Mouse (Mus musculus): ENCODE results near the gene Dscam.

Dscam gene

DNA sequence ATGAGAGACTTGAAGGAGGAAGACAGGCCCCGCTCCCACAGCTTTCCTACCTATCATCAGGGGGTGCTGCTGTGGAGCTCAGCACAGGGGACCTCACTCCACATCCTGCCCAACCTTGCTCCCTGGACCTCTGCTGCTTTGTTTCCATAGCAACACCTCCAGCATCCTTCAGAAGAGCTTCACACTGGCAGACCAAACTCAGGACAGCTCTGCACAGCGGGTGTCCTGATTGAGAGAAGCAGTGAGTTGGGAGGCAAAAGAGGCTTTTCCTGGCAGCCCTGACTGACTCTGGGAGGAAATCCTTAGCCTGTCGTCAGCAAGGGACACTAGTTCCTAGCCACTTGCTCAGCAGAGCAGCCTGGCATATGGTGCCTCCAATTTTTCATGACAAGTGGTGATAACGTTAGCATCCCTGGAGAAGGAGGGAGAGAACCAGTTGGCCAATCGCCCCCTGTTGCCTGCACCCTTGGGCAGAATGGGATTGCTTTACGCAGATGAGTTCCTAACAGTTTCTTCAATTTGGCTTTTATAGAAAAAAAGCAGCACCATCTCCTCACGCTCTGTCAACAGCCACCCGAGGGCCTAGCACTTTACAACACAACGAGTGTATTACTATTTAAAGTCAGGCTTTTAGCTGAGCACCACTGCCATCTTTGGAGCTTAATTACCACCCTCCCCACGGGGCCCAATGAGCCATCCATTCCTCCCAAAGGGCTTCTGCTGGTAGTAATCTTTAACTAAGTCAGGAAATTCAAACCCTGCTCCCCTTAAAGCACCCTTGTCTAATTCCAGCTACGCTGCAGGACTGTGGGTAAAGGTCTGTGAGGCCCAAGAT lies 224.9 kb downstream of the Dscam start:
- in situ Hi-C loops (cut with MboI, MseI), result no loop called here

DNA sequence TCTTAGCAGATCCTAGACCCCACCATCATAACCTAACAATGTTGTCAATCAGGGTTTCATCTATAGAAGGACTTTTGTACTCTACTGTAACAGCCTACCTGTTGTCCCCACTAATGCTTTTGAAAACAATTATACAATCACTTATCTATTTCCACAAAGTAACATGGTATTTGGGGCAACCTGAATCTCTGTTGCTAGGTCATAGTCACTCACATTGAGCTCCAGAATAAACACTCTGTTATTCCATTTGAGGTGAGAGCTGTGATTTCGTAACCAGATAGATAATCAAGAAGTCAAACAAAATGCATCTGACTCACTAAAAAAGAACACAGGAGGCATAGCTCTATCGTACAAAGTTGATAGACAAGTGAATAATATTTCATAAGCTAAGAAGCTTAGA lies 226.9 kb downstream of the Dscam start:
- in situ Hi-C loops (cut with MboI, MseI), result no loop called here

DNA sequence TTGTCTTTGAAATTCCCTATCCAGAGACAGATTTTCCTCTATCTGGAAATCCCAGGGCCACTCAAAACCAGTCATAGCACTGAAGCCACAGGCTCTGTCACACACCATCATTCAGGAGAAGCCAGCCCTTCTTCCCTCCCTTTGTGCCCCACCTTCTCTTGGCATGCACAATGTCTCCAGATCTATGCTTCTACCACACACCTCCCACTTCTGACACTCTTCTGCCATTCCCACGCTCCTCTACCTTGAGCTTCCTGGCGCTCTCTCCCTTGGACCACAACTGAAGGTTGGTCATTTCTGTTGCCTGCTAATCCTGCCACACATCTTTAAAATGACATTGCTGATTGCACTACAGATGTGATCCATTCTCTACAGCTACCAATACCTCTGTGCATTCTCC lies 235.8 kb downstream of the Dscam start:
- in situ Hi-C loops (cut with MboI, MseI), result no loop called here

DNA sequence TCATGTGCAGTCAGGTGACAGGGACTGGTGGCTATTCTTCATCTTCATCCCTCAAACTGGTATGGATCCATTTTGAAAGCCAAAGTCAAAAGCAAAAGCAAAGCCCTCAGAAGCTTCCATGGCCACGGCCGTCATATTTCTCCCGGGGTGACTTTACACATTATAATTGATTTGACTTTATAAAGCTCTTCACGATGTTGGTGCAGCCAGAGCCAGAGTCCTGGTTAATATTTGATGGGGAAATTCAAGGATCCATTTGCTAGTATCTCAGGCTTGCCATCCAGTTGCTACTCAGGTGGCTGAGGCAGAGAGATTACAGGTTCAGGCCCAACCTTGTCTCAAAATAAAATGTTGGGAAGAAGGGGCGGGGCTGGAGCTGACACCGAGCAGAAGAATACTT lies 238.3 kb downstream of the Dscam start:
- in situ Hi-C loops (cut with MboI, MseI), result no loop called here

GRCm38 (mm10) chr16:96931771-96932170 lies 238.8 kb downstream of the Dscam start:
- in situ Hi-C loops (cut with MboI, MseI), result no loop called here

DNA sequence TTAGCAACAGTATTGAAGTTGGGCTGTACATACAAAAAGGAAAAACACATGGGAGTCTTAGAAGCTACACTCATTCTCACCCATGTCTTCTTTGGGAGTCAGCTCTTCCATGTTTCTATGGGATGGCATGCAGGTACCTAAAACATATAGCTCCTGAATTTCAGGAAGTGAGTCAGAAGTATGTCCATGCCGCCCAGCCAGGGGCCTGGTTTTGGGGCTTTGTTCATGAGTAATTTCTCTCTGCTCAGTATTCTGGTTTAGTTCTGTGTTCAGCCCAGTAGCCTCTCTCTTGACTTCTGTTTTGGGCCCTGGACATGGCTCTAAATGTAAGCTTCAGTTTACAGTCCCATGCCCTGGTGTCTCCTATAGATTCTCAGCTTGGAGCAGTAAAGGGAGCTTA lies 242.5 kb downstream of the Dscam start:
- in situ Hi-C loops (cut with MboI, MseI), result no loop called here

- in situ Hi-C loops (cut with MboI, MseI), result no loop called here
Measured at GRCm38 (mm10) chr16:96927408-96927807, 243.1 kb downstream of the Dscam start.

- in situ Hi-C loops (cut with MboI, MseI), result no loop called here
Measured at GRCm38 (mm10) chr16:96926977-96927376, 243.6 kb downstream of the Dscam start.

DNA sequence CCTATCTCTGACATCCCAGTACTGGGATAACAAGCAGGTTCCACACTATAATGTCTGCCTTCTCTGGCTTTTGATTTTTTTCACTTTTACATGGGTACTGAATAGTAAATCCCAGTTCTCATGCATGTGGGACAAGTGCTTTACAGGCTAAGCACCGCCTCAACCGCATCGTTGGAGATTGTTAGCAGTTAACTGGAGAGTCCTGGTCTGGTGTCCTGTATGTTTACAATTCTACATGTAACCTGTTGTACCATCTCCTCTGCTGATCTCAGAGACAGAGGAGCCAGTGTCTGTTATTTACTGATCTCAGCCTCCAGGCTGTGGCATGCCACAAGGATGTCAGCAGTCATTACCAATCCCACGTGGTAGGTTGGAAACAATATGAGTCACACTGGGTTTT lies 246.6 kb downstream of the Dscam start:
- in situ Hi-C loops (cut with MboI, MseI), result no loop called here

DNA sequence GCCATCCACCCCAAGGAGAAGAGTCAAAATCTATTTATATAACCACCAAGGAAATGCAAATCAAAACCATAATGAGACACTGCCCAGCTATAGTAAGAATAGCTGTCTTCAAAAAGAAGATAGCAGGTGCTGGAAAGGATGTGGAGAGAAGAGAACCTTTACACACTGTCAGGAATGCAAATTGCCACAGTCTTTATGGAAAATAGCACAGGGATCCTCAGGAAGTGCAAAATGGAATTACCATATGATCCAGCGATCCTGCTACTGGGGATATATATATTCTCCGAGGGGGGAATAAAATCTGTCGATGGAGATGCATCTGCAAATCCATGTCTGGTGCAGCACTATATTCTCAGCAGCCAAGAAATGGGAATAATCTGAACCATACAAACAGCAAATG lies 256.1 kb downstream of the Dscam start:
- in situ Hi-C loops (cut with MboI, MseI), result no loop called here

DNA sequence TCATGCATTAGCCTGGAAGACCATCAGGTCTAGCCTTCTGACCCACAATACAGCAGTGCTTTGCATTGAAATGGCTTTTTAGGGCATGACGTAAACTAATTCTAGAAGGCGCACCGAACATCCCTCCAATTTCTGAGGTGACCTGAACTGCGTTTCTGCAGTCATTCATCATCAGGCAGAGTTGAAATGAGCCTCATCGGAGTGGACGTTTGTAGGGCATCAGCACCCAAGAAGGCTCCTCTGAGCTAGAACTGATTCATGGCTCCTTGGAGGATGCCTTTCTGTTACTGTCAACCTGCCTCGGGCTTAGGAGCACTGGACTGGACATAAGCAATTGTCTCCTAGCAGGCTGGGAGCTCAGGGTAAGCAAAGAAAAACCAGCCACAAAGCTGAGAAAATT lies 257.7 kb downstream of the Dscam start:
- in situ Hi-C loops (cut with MboI, MseI), result no loop called here

DNA sequence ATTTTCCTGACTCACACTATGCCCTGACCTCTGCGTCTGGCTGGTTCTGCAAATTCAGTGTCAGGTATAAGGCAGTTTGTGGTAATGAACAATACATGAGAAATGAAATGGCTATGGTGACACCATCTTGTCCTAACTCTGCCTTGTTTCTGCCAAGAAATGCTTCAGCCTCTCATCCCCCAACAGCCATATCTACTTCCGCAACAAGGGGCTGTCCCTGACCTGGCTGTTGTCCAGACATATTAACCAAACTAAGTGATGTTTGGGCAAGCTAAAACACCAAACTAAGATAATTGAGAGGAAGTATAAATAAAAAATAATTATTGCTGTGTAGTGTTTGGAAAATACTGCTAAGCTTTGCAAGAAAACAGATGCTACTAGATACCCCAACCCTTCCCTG lies 258.4 kb downstream of the Dscam start:
- in situ Hi-C loops (cut with MboI, MseI), result no loop called here

DNA sequence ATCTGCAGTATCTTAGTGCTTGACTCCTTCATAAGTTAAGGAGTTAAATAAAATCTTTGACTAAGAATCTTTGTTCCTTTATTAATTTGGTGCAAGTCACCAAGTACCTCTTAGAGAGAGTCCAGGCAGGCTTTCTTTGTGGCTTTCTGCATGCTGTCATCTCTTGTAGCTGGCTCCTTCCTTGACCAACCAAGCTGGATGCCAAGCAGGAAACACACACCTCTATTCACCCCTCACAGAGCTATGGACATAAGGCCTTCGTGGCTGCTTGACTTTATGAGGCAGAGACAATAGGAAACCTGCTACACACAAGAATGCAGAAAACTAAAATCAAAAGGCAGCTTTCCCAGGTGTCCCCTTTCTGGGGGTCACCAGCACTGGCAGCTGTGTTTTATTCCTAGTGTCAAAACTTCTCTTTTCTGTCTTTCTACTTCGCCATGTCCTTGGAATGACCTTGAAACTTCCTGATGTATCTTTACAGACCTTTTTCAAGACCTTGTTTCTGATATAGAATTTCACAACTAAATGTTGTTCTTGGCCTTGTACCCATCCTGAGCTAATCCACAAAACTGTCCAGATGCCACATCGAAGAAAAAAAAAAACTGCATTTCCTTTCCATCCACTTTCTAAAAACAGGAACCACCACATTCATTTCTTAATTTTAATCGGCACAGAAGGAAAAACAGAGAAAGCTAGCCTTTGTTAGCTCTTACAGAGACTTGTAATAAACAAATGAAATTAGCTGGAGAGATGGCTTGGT lies 260.0 kb downstream of the Dscam start:
- in situ Hi-C loops (cut with MboI, MseI), result no loop called here

- in situ Hi-C loops (cut with MboI, MseI), result no loop called here
Measured at GRCm38 (mm10) chr16:96907818-96908217, 262.7 kb downstream of the Dscam start.

DNA sequence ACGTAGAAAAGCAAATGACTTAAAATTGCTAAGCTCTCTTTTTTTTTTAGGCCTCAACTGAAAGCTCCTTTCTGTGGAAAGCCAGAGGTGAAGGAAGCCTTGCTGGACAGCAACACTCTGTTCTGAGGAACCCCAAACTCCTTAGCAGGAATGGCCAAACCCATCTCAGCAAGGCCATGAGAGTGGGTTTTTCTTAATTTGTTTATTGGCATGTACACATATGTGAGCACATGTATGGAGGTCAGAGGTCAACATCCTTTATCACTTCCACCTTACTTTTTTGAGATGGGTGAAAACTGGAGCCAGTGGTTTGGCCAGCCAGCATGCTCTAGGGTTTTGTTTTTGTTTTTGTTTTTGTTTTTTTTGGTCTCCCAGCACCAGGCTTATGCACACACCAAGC lies 263.5 kb downstream of the Dscam start:
- in situ Hi-C loops (cut with MboI, MseI), result no loop called here

DNA sequence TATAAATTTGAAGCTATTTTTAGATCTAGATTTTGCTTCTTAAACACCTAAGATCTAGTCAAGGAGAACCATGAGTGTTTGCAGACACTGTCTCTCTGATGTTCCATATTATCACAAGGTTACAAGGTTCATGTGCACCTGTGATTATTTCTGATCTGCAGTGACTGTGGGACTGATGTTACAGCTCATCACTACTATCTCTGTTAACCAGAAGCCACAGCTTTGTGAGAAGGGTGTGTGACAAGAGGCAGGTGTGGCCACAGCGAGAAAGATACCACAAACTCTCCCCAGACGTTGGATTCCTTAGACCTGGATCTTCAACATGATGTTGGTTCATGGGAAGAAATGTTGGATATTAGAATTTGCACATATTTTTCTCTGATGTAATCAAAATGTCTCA lies 263.9 kb downstream of the Dscam start:
- in situ Hi-C loops (cut with MboI, MseI), result no loop called here

DNA sequence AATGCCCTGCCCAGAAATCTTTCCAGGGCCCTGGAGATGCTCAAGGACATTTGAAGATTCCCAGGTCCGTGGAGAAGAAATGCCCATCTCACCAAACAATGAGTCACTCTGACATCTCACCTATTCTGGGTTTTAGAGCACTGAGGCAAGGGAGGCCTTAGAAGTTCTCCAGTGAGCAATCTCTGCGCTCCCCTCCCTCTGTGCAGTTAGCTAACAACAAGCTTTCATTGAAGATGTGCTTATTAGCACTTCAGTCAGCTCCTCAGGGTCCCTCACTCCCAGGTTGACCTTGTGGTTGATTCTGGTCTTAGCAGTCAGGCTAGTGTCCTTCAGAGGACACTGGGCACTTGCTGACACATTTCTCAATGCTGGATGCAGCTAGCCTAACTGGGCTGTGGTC lies 265.8 kb downstream of the Dscam start:
- in situ Hi-C loops (cut with MboI, MseI), result no loop called here

DNA sequence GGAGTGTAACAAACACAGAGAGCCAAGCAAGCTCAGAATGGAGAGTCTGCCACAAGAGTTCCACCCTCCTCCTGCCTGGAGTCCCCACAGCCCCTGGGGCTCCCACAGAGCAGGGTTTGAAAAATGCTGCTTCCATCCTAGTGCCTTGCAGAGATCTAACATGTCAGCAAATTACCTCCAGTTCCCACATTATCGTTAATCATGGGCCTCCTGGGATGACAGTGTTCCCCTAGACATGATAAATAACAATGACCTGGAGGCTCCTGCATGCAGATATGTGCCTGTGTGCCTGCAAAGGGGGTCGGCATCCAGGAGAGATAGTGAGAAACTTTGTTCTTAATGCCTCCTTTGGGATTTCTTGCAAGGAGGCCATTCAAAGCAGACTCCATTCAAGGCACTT lies 266.2 kb downstream of the Dscam start:
- in situ Hi-C loops (cut with MboI, MseI), result no loop called here

GRCm38 (mm10) chr16:96902596-96902995 lies 268.0 kb downstream of the Dscam start:
- in situ Hi-C loops (cut with MboI, MseI), result no loop called here

GRCm38 (mm10) chr16:96901234-96902014 lies 269.1 kb downstream of the Dscam start:
- in situ Hi-C loops (cut with MboI, MseI), result no loop called here

DNA sequence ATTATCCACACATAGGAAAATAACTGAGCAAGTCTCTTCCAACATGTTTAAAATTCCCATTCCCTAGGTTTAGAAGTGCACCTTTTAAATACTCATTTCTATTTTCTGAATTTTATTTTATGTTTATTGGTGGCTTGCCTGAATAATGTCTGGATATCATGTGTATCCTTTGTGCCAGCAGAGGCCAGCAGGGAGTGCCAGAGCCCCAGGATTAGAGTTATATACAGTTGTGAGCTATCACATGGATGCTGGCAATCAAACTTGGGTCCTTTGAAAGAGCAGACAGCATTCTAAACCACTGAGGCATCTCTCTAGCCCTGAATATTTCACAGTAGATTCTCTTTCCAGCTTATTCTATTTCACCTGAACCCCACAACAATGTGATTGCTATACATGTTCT lies 271.2 kb downstream of the Dscam start:
- in situ Hi-C loops (cut with MboI, MseI), result loop anchor here (5.0 to 25.0 kb wide), 3 partner anchors 395 to 1587 kb away; no protein-coding TSS in a partner anchor

DNA sequence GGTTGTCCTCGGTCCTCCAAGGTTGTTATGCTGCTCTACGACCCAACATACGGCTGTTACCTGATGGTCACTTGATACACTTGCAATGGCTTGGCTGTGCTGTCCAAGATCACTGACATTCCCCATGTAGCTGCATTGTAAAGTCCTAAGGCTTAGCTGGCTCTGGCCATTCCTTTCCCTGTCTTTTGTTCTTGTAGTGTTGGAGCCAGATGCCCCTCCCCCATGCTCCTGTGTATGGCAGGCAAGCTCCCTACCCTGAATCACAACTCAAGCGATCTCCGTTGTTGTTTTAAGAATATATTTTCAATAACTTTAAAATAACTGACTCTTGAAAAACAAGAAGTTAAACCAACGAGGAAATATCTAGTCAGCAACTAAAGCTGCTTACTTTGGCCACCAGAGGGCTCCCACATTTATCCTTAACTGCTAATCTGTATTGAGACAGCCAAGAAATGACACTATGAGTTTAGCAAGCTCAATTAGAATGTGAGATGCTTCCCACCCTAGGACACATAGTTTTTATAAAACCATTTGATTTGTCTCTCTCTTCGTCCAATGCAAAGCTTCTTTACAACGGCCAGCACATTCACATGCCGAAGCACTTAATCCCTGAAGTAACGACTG lies 273.9 kb downstream of the Dscam start:
- in situ Hi-C loops (cut with MboI, MseI), result loop anchor here (5.0 to 25.0 kb wide), 3 partner anchors 398 to 1584 kb away; no protein-coding TSS in a partner anchor
